Mouse (Mus musculus): Measurements from ENCODE around the gene Rbm45.

The Rbm45 gene

GRCm38 (mm10) chr2:76400178-76400577 is 30.4 kb downstream of the Rbm45 start:
- no peak for DNase-seq

GRCm38 (mm10) chr2:76405596-76406150 is 35.9 kb downstream of the Rbm45 start:
- DNase-seq = no peak

- peak; percentile 82 to 89 for DNase-seq
Observed at GRCm38 (mm10) chr2:76406151-76406936, 36.6 kb downstream of the Rbm45 start, which contains the start of gene Osbpl6. Osbpl6 (plus strand) TSS chr2:76406508.

- DNase-seq = peak; percentile 72 to 82
Observed at GRCm38 (mm10) chr2:76406937-76407441, 37.2 kb downstream of the Rbm45 start.

GRCm38 (mm10) chr2:76409526-76409925 is 39.7 kb downstream of the Rbm45 start:
- no peak for DNase-seq

- DNase-seq = no peak
Observed at GRCm38 (mm10) chr2:76409986-76410385, 40.2 kb downstream of the Rbm45 start.

- no peak for DNase-seq
Observed at GRCm38 (mm10) chr2:76412924-76413323, 43.1 kb downstream of the Rbm45 start.

GRCm38 (mm10) chr2:76417446-76418141 is 47.8 kb downstream of the Rbm45 start:
- no peak for DNase-seq

GRCm38 (mm10) chr2:76418142-76418518 is 48.3 kb downstream of the Rbm45 start:
- DNase-seq = no peak

GRCm38 (mm10) chr2:76421411-76421924 is 51.7 kb downstream of the Rbm45 start:
- DNase-seq = no peak

- no peak for DNase-seq
Observed at GRCm38 (mm10) chr2:76426816-76427215, 57.0 kb downstream of the Rbm45 start.

- DNase-seq = no peak
Observed at GRCm38 (mm10) chr2:76429318-76429717, 59.5 kb downstream of the Rbm45 start.

- DNase-seq = no peak
Observed at GRCm38 (mm10) chr2:76429855-76430254, 60.1 kb downstream of the Rbm45 start.

GRCm38 (mm10) chr2:76430539-76430938 is 60.8 kb downstream of the Rbm45 start:
- no peak for DNase-seq

All from kidney, postnatal 4 days (tissue).